Mouse (Mus musculus): ENCODE results near the gene Zbtb41. TPM values are rescaled to one million over a fixed set of nuclear protein-coding genes. Genes with fewer than 3 reads are reported as not detected.

Zbtb41 gene
- polyA plus RNA-seq, 1 experiment from 2014 or later, result 9.3 TPM

DNA sequence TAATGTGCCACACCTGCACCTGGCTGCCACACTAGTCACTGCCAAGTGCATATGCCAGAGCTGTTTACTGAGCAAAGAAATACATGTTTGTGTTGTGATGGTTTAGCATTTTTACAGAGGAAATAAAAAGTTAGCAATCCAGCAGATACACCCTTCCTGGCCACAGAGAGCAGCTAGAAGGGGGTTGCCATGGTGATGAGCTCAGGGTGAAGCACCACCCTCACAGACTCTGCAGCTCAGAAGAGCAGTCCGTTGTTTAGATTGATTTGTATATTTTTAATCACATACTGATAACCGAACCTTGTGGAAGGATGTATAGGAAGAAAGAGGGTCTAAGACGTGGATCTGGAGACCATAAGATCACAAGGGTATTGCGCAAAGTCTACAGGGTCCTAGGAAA, 59.1 kb downstream of the Zbtb41 start:
- no peak overlapping the region for H3K4me3 ChIP-seq
- H3K27ac ChIP-seq, result no peak overlapping the region
- no peak overlapping the region for H3K9ac ChIP-seq
- no peak for ATAC-seq (ENCODE audit: insufficient number of reproducible peaks, low FRiP score, low TSS enrichment, low read depth)
- WGBS, result 92% methylated on average over 4 of the region's 4 CpGs
- H3K36me3 ChIP-seq, result peaks cover 54% of the 10 kb centered on the region
- no peaks in the 10 kb centered on the region for H3K4me1 ChIP-seq
- no peaks in the 10 kb centered on the region for H3K27me3 ChIP-seq
- H3K9me3 ChIP-seq, result no peaks in the 10 kb centered on the region
- H3K4me2 ChIP-seq, result no peak overlapping the region

DNA sequence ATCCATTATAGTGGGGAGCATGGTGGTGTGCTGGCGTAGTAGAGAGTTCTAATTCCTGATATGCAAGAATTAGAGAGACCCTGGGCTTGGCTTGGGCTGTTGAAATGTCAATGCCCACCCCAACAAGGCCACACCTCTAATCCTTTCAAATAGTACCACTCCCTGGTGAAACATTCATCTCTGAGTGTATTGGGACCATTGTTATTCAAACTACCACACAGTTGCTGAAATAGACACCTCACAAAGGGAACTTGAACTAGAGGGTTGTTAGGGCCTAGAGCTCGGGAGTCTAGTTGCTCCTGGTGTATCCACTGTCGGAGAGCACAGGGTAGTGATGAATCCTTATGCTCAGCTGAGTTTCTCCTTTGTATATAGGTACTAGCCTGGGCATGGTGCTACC, 72.5 kb downstream of the Zbtb41 start:
- no peak overlapping the region for H3K9ac ChIP-seq
- H3K4me1 ChIP-seq, result no peaks in the 10 kb centered on the region
- no peaks in the 10 kb centered on the region for H3K9me3 ChIP-seq
- ATAC-seq (ENCODE audit: insufficient number of reproducible peaks, low FRiP score, low TSS enrichment, low read depth), result no peak
- no peak overlapping the region for H3K4me2 ChIP-seq
- WGBS, result 88% methylated on average over 3 of the region's 3 CpGs
- H3K27me3 ChIP-seq, result no peaks in the 10 kb centered on the region
- peaks cover 38% of the 10 kb centered on the region for H3K36me3 ChIP-seq
- H3K4me3 ChIP-seq, result no peak overlapping the region
- no peak overlapping the region for H3K27ac ChIP-seq

DNA sequence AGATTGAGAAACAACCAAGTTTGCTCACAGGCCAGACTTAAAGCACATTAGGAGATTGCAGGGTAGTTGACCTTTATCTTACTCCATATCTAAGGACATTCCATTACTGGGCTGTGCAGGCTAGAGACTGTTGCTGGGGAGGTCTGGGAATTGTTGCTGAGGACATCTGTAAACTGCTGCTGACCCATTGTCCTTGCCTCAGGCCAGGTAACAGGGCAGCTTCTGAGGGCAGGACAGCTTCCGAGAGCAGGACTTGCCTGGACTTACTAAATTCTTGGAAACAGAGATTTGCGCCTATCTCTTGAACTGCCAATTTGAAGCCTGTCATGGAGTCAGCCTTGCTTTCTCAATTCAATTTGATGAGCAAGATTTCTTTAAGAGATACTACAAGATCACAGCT, 73.3 kb downstream of the Zbtb41 start:
- Histone ChIP-seq H3K4me2 (no peak overlapping the region), H3K9ac (no peak overlapping the region), H3K4me1 (no peaks in the 10 kb centered on the region), H3K27ac (no peak overlapping the region), H3K36me3 (peaks cover 32% of the 10 kb centered on the region), H3K27me3 (no peaks in the 10 kb centered on the region), H3K9me3 (no peaks in the 10 kb centered on the region), H3K4me3 (no peak overlapping the region)
- 84% methylated on average over 2 of the region's 2 CpGs for WGBS
- no peak for ATAC-seq (ENCODE audit: insufficient number of reproducible peaks, low FRiP score, low TSS enrichment, low read depth)

DNA sequence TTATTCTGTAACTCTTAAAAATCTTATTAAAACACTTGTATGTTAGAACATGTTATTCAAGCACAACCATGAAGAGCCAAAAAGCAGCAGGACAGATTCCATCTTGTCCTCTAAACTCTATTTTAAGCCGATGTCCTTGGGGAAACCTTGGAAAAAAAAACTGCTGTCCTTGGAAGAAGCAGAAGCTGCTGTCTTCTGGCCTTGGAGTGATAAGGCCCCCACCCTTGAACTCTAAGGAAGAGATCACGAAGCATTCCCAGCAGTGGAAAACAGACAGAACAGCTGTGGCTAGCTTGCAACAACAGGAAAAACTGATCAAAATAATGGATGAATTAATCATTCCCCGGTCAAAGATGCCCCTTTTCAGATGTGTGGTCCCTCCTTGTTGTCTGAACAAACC, 74.1 kb downstream of the Zbtb41 start:
- Histone ChIP-seq H3K4me3 (no peak overlapping the region), H3K36me3 (peaks cover 27% of the 10 kb centered on the region), H3K9ac (no peak overlapping the region), H3K4me1 (no peaks in the 10 kb centered on the region), H3K4me2 (no peak overlapping the region), H3K27me3 (no peaks in the 10 kb centered on the region), H3K27ac (no peak overlapping the region), H3K9me3 (no peaks in the 10 kb centered on the region)
- no peak for ATAC-seq (ENCODE audit: insufficient number of reproducible peaks, low FRiP score, low TSS enrichment, low read depth)
- 86% methylated on average over 3 of the region's 3 CpGs for WGBS

DNA sequence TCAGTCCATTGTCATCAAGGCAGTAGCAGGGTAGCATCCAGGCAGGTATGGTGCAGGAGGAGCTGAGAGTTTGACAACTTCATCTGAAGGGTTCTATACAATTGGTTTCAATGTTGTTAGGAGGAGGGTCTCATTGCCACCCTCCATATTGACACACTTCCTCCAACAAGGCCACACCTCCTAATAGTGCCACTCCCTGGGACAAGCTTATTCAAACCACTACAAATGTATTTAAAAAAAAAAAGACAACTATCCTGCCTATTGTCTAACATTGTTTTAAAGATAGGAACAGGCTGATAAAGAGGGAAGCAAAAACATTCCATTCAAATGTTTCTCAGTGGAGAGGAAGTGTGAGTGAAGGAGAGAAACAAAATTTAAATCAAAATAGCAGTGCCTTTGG, 77.7 kb downstream of the Zbtb41 start:
- no peaks in the 10 kb centered on the region for H3K9me3 ChIP-seq
- no peaks in the 10 kb centered on the region for H3K27me3 ChIP-seq
- H3K4me1 ChIP-seq, result no peaks in the 10 kb centered on the region
- 0 out of 2 replicates have a peak, but pooled peaks cover 6% of the 10 kb centered on the region for H3K36me3 ChIP-seq
- no peak for ATAC-seq (ENCODE audit: insufficient number of reproducible peaks, low FRiP score, low TSS enrichment, low read depth)
- no peak overlapping the region for H3K4me3 ChIP-seq
- no peak overlapping the region for H3K9ac ChIP-seq
- no peak overlapping the region for H3K4me2 ChIP-seq
- no peak overlapping the region for H3K27ac ChIP-seq

DNA sequence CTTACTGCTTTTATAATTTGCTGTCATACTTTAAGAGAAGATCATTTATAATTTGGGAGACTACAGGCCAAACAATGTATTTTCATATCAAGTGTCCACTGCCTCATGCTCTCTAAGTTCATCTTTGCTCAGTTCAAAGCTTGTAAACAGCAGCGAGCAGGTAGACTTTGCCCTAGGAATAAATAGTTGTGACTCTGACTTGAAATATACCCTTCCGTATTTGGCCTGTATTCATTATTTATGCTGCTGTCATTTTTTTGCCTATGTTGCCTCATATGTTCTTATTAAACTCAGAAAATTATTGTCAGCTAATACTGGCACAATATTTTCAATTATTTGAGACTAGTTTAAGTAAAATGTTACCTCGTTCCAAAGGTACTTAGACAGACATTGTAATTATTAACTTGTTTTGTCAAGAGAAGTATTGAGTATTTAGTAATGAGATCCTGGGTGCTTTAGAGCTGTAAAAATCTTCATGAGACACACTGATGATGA, 79.2 kb downstream of the Zbtb41 start, which contains the start of gene F13b:
Gene F13b (plus strand): TSS at position 445 of the 495 bp plus-strand sequence.
- Histone ChIP-seq H3K9ac (no peak within 1 kb of the TSS), H3K4me1 (no peaks in the 10 kb centered on the region), H3K4me2 (no peak within 1 kb of the TSS), H3K4me3 (no peak within 1 kb of the TSS), H3K27ac (no peak within 1 kb of the TSS), H3K9me3 (no peaks in the 10 kb centered on the region), H3K36me3 (no peaks in the 10 kb centered on the region), H3K27me3 (no peaks in the 10 kb centered on the region)
- WGBS, result 78% methylated on average over 3 of the region's 3 CpGs
- ATAC-seq (ENCODE audit: insufficient number of reproducible peaks, low FRiP score, low TSS enrichment, low read depth), result no peak

Other genes starting within 250 kb of the Zbtb41 start
- gene Crb1, start 45.2 kb upstream of the Zbtb41 start, polyA plus RNA-seq (2015; fragmentation: Nextera tagmentation; extraction: Ambion mirVana), result not detected in 2 replicates
- gene Aspm, start 32.5 kb downstream of the Zbtb41 start, polyA plus RNA-seq (2015; fragmentation: Nextera tagmentation; extraction: Ambion mirVana), result 10.6 and 12.8 TPM in 2 replicates
- 0.14 TPM in 1 of 2 replicates, not detected in the other for gene F13b, start 79.4 kb downstream of the Zbtb41 start, polyA plus RNA-seq (2015; fragmentation: Nextera tagmentation; extraction: Ambion mirVana)
- gene Cfhr1, start 138.0 kb downstream of the Zbtb41 start, polyA plus RNA-seq (2015; fragmentation: Nextera tagmentation; extraction: Ambion mirVana), result not detected in 2 replicates